Mouse (Mus musculus) G1E (cell line): Measurements from ENCODE around the gene Oscp1. TPM values are rescaled to one million over a fixed set of nuclear protein-coding genes. Genes with fewer than 3 reads are reported as not detected.

ENCODE experiments used
- ATAC-seq: 2 replicates; pipeline ENCODE4 v1.8.0; 2016; ENCODE audit warnings: mild to moderate bottlenecking; ENCODE audit not compliant: insufficient number of reproducible peaks, poor library complexity, low FRiP score, severe bottlenecking; ENCODE audit errors: extremely low read depth
- DNase-seq: peaks from one replicate; pipeline ENCODE4 v3.0.0; 2012; ENCODE audit warnings: low spot score
- H3K27me3 ChIP-seq: 2 replicates; pipeline ENCODE4 v1.6.1; 2012; ENCODE audit warnings: mild to moderate bottlenecking, low read length, inconsistent platforms; ENCODE audit not compliant: insufficient read depth
- H3K36me3 ChIP-seq: replicated peaks from 2 replicates; pipeline ENCODE3; 2012; ENCODE audit warnings: mild to moderate bottlenecking, inconsistent platforms
- H3K4me1 ChIP-seq: 2 replicates; pipeline ENCODE4 v1.6.1; 2012; ENCODE audit warnings: low read depth, low read length, inconsistent platforms, mixed read lengths; ENCODE audit not compliant: insufficient read depth
- H3K4me3 ChIP-seq: 2 replicates; pipeline ENCODE4 v1.5.1; 2012; ENCODE audit warnings: low read depth, mild to moderate bottlenecking, inconsistent platforms, low read length, moderate library complexity, mixed read lengths
- H3K9me3 ChIP-seq: replicated peaks from 2 replicates; pipeline ENCODE4 v1.6.1; 2012; ENCODE audit warnings: inconsistent platforms
- CTCF ChIP-seq: IDR thresholded peaks from 2 replicates; pipeline ENCODE4 v1.5.1; 2012; ENCODE audit warnings: low read depth, low read length, inconsistent platforms, mixed read lengths
- GATA1 ChIP-seq: IDR thresholded peaks from 2 replicates; pipeline ENCODE4 v1.6.1; 2012; ENCODE audit warnings: borderline replicate concordance, low read length, inconsistent platforms, mixed read lengths
- GATA2 ChIP-seq: IDR thresholded peaks from 2 replicates; pipeline ENCODE4 v1.6.1; 2012; ENCODE audit warnings: low read depth, low read length, inconsistent platforms, borderline replicate concordance
- POLR2AphosphoS5 ChIP-seq: IDR thresholded peaks from 2 replicates; pipeline ENCODE4 v1.6.1; 2012; ENCODE audit warnings: low read depth, low read length, inconsistent platforms; ENCODE audit not compliant: insufficient replicate concordance
- TAL1 ChIP-seq: conservative IDR thresholded peaks from 2 replicates; pipeline ENCODE4 v1.6.1; 2012; ENCODE audit warnings: low read depth, low read length, inconsistent platforms, mixed read lengths
- polyA plus RNA-seq: library from polyadenylated mRNA; stranded (reverse); fragments of >175 nt; gene quantifications from 2 replicates; pipeline ENCODE4 v1.2.3, GENCODE M21; 2012
- total RNA-seq, 2 experiments: library from RNA; stranded (forward) in 1 of 2; stranded (reverse) in 1 of 2; fragments of 200-1000 nt in 1 of 2; fragments of >200 nt in 1 of 2; fragmentation: Nextera tagmentation in 1 of 2; gene quantifications; 2 replicates each; pipeline ENCODE4 v1.2.3; 2014 to 2017

Gene Oscp1
- total RNA-seq (2014; fragmentation: Nextera tagmentation) (6.6 and 10.8 TPM in 2 replicates), total RNA-seq (2017) (9.6 and 9.8 TPM in 2 replicates), polyA plus RNA-seq (0.18 and 1.9 TPM in 2 replicates)

DNA sequence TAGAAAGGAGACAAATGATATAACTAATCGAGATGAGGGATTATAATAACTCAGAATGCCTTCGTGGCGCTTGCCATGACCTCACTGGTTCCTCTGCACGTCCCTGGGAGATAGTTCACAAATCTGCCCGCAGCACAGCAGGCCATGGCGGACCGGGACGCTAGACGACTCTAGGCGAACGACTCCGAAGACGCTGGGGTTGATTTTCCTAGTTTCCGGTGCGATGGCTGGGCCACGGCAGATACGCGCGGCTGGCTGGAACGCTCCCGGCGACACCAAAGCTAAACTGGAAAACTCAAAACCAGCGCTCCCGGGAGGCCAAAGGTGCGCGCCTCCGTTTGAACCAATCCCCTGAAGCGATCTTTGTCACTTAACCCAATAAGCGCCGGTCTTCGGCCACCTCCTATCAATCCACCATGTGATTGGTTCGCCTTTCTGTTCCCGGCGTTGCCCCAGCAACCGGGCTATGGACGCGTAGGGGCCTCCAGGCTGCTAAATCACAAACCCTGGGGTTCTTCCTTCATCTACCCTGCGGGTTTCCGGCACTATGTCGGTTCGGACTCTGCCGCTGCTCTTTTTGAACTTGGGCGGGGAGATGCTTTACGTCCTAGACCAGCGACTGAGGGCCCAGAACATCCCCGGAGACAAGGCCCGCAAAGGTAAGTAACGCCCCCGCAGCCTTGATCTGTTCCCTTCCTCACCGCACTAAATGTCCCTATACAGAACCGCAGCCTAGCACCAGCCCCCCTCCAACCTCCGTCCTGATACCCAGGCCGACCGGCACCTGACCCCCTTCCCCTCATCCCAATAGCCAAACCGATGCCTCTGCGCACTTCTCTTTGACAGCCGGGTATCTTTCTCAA, at the start of gene Oscp1:
Oscp1 (plus strand) TSS at position 432 of the 863 bp plus-strand sequence.
- Histone ChIP-seq H3K9me3 (no peaks in the 10 kb centered on the region), H3K27me3 (no peaks in the 10 kb centered on the region), H3K36me3 (peaks cover 34% of the 10 kb centered on the region), H3K4me3 (peak within 1 kb of the TSS; percentile 87), H3K4me1 (peaks cover 27% of the 10 kb centered on the region)
- DNase-seq = peak; percentile 99
- TF ChIP-seq POLR2AphosphoS5 (no peak; the same call in 1 of the 2 replicates), GATA1 (no peak), CTCF (no peak), GATA2 (no peak), TAL1 (no peak)
- ATAC-seq = peak; percentile 99

DNA sequence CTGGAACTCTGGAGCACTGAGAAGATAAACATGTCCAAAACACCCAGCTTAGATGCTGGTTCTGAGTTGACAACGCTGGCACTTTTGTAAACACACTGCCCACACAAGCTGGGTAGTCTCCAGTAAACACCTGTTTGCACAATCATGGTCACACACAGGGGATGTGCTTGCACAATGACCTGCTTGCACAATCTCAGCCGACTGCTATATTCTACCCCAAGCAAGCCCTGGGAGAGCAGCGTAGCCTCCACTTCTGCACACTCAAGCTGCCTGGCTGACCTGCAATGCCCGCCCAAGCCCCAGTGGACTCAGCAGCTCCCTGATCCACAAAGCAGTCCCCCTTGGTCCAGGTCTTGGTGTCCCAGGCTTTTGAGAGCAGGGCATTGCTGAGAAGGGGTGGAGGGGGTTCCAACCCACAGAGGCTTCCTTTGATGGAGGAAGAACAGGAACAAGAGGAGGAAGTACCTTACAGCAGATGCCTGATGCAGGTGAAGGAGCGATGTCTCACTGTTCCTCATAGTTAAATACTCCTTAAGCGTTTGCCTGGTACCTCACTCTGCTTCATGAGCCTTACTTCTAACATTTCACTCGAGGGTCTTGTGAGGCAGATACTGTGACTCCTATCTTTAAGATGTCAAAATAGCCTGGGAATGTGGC, 40.6 kb upstream of the Oscp1 start:
- Histone ChIP-seq H3K27me3 (no peaks in the 10 kb centered on the region), H3K36me3 (no peaks in the 10 kb centered on the region), H3K4me3 (no peak overlapping the region), H3K4me1 (no peaks in the 10 kb centered on the region), H3K9me3 (no peaks in the 10 kb centered on the region)
- DNase-seq = no peak
- no peak for ATAC-seq
- no peak for TF ChIP-seq GATA1
- TF ChIP-seq CTCF = no peak
- no peak for TF ChIP-seq POLR2AphosphoS5
- no peak for TF ChIP-seq TAL1
- no peak for TF ChIP-seq GATA2

- Histone ChIP-seq H3K9me3 (no peaks in the 10 kb centered on the region), H3K27me3 (no peaks in the 10 kb centered on the region), H3K4me1 (no peaks in the 10 kb centered on the region), H3K36me3 (no peaks in the 10 kb centered on the region), H3K4me3 (no peak overlapping the region)
- DNase-seq (no peak), ATAC-seq (no peak)
- TF ChIP-seq POLR2AphosphoS5 = no peak
- no peak for TF ChIP-seq GATA1
- no peak for TF ChIP-seq GATA2
- no peak for TF ChIP-seq TAL1
These were observed 39.3 kb upstream of the Oscp1 start for GRCm38 (mm10) chr4:126018966-126019538.

GRCm38 (mm10) chr4:126024303-126024900, 34.0 kb upstream of the Oscp1 start, which contains the start of gene Csf3r:
TSS of gene Csf3r (plus strand) at chr4:126024550.
- ATAC-seq = no peak
- DNase-seq = no peak
- Histone ChIP-seq H3K9me3 (no peaks in the 10 kb centered on the region), H3K4me1 (peaks cover 12% of the 10 kb centered on the region), H3K36me3 (no peaks in the 10 kb centered on the region), H3K27me3 (peaks cover 2% of the 10 kb centered on the region; the same call in 1 of the 2 replicates), H3K4me3 (no peak within 1 kb of the TSS)
- no peak for TF ChIP-seq GATA2
- no peak for TF ChIP-seq CTCF
- no peak for TF ChIP-seq GATA1
- no peak for TF ChIP-seq TAL1
- TF ChIP-seq POLR2AphosphoS5 = no peak

DNA sequence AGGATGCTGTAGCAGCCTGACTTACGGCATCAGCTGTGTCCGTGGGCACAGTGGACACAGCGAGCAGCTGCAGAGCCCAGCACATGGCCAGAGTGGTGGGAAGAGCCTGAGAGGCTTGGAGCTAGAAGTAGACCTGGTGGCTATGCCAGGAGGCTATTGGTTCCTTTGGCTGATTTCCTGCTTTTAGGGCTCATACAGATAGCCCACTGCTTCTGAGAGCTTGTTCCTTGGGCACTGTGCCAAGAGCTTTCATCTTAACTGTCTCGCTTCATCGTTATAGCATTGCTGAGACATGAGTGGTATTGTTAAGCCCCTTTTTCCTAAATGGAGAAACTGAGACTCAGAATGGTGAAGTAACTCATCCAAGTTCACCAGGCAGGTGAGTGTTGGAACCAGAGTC, 32.6 kb upstream of the Oscp1 start:
- Histone ChIP-seq H3K9me3 (no peaks in the 10 kb centered on the region), H3K4me1 (peaks cover 12% of the 10 kb centered on the region), H3K27me3 (peaks cover 6% of the 10 kb centered on the region; the same call in 1 of the 2 replicates), H3K36me3 (no peaks in the 10 kb centered on the region), H3K4me3 (no peak overlapping the region)
- no peak for TF ChIP-seq GATA2
- TF ChIP-seq GATA1 = no peak
- no peak for DNase-seq
- no peak for ATAC-seq

- H3K9me3 ChIP-seq = no peaks in the 10 kb centered on the region
- DNase-seq (peak; percentile 32), ATAC-seq (no peak; the same call in 1 of the 2 replicates)
- TF ChIP-seq TAL1 (0 out of 2 replicates have a peak, but pooled peaks have one; percentile 12), GATA2 (no peak), CTCF (no peak), GATA1 (no peak)
- H3K4me3 ChIP-seq = no peak overlapping the region
- peaks cover 9% of the 10 kb centered on the region; the same call in 1 of the 2 replicates for H3K27me3 ChIP-seq
- peaks cover 12% of the 10 kb centered on the region for H3K4me1 ChIP-seq
- H3K36me3 ChIP-seq = no peaks in the 10 kb centered on the region
These were observed 30.4 kb upstream of the Oscp1 start for GRCm38 (mm10) chr4:126027980-126028379.
